Comparison of ENCODE assay signal across 12 mouse cellular contexts in the genomic region with DNA sequence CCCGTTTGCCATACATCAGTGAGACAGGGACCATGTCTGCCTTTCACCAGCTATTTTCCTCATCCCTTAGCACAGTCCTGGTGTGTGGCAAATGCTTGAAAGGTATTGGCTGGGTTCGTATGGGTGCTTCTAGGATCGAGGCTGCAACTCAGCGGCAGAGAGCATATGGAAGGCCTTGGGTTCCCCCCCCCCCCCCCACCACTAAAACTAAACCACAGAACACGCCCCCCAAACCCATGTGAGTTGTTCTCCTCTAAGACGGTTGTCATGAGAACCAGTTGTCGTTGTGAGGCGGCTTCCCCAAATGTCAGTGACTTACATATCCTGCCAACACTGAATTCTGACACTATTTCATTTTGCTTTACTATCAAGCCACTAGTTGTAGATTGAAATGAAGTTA. TPM values are rescaled to one million over a fixed set of nuclear protein-coding genes. Genes with fewer than 3 reads are reported as not detected.
A peak's percentile ranks its signal among the peaks of the same experiment; 100 is the strongest.
DNase-seq lines count a peak whose midpoint lies in the region; ATAC-seq lines count a peak whose summit lies in the region.
"Had no signal": no experiment of that assay in that cellular context is flagged by ENCODE, and none has a peak within 500 bp of the region (broad histone marks: within the 10 kb centered on the region; RNA-seq: fewer than 3 reads in every experiment).

No protein-coding gene starts in this region.

- H3K36me3 ChIP-seq in midbrain, embryonic 15.5 days (replicated peaks) = no peaks in the 10 kb centered on the region
- no peaks in the 10 kb centered on the region for H3K36me3 ChIP-seq in midbrain, embryonic 16.5 days (ENCODE audit: control insufficient read depth, insufficient read depth, low read length)
- H3K36me3 ChIP-seq: embryonic facial prominence, embryonic 12.5 days; midbrain, embryonic 12.5 days had no signal

- WGBS in midbrain, embryonic 15.5 days = 54% methylated on average over 8 of the region's 8 CpGs
- WGBS in midbrain, embryonic 16.5 days = 57% methylated on average over 8 of the region's 8 CpGs

- no peak overlapping the region for H3K4me2 ChIP-seq in midbrain, embryonic 15.5 days
- H3K4me2 ChIP-seq in midbrain, embryonic 16.5 days (ENCODE audit: low read length) = no peak overlapping the region
- H3K4me2 ChIP-seq: embryonic facial prominence, embryonic 12.5 days; midbrain, embryonic 12.5 days had no signal

- H3K4me3 ChIP-seq in midbrain, embryonic 15.5 days = no peak overlapping the region
- no peak overlapping the region for H3K4me3 ChIP-seq in midbrain, embryonic 16.5 days (ENCODE audit: low read depth, low read length)
- H3K4me3 ChIP-seq: embryonic facial prominence, embryonic 12.5 days; midbrain, embryonic 12.5 days had no signal

- DNase-seq in brain, adult 2 months (ENCODE audit: low read depth, low spot score) = peak; percentile 82
- DNase-seq in induced T-regulatory cell, adult 2 months (ENCODE audit: low read depth) = peak; percentile 75
- DNase-seq in thymus, postnatal 25 days = peak; percentile 71
- no peak for DNase-seq in kidney, postnatal 25 days
- DNase-seq: adrenal gland, postnatal 10 days; heart, postnatal 14 days had no signal

- H3K27me3 ChIP-seq in midbrain, embryonic 15.5 days (replicated peaks) = no peaks in the 10 kb centered on the region
- H3K27me3 ChIP-seq in midbrain, embryonic 16.5 days (ENCODE audit: control insufficient read depth, insufficient read depth, low read depth, low read length) = no peaks in the 10 kb centered on the region
- H3K27me3 ChIP-seq: embryonic facial prominence, embryonic 12.5 days; midbrain, embryonic 12.5 days had no signal

- peak overlapping the region; percentile 15; the same call in 1 of the 2 replicates for H3K27ac ChIP-seq in midbrain, embryonic 15.5 days
- no peak overlapping the region for H3K27ac ChIP-seq in midbrain, embryonic 16.5 days (ENCODE audit: low read length)
- H3K27ac ChIP-seq: embryonic facial prominence, embryonic 12.5 days; kidney, postnatal 0 days; midbrain, embryonic 12.5 days had no signal

- H3K9ac ChIP-seq in midbrain, embryonic 15.5 days = no peak overlapping the region
- no peak overlapping the region for H3K9ac ChIP-seq in midbrain, embryonic 16.5 days (ENCODE audit: low read depth, low read length)
- H3K9ac ChIP-seq: embryonic facial prominence, embryonic 12.5 days; midbrain, embryonic 12.5 days had no signal

- no peaks in the 10 kb centered on the region for H3K9me3 ChIP-seq in midbrain, embryonic 15.5 days
- no peaks in the 10 kb centered on the region for H3K9me3 ChIP-seq in midbrain, embryonic 16.5 days (replicated peaks; ENCODE audit: control insufficient read depth, low read length, poor library complexity, severe bottlenecking)
- H3K9me3 ChIP-seq: embryonic facial prominence, embryonic 12.5 days; midbrain, embryonic 12.5 days had no signal

- ATAC-seq in midbrain, embryonic 15.5 days (replicated peaks) = no peak
- ATAC-seq in midbrain, embryonic 16.5 days = no peak
- no peak for ATAC-seq in erythroid progenitor cell, adult 5-6 weeks (replicated peaks; ENCODE audit: low FRiP score, poor library complexity, severe bottlenecking)

- peaks cover 13% of the 10 kb centered on the region for H3K4me1 ChIP-seq in midbrain, embryonic 15.5 days
- H3K4me1 ChIP-seq in midbrain, embryonic 16.5 days (ENCODE audit: control insufficient read depth, insufficient read depth, low read length) = peaks cover 8% of the 10 kb centered on the region; the same call in 1 of the 2 replicates

RNA-seq across cellular contexts. Expression of gene Ppp1r16b, which starts 24.9 kb away (rescaled TPM):
- polyA plus RNA-seq in midbrain, embryonic 15.5 days (2015; fragmentation: Nextera tagmentation; extraction: Ambion mirVana) = 21.0 and 23.4 TPM in 2 replicates
- 22.0 and 27.7 TPM in 2 replicates for polyA plus RNA-seq in midbrain, embryonic 16.5 days (2015; fragmentation: Nextera tagmentation; extraction: Ambion mirVana)
- 1.4 and 2.5 TPM in 2 replicates for total RNA-seq in erythroid progenitor cell, adult 5-6 weeks (2015; ENCODE audit: low replicate concordance)
- total RNA-seq in erythroid progenitor cell, adult 5-6 weeks (2017; ENCODE audit: low replicate concordance) = 1.7 and 2.3 TPM in 2 replicates

Comparison
In these comparisons a context has a peak if more than half of its experiments do, and no peak if none do; other contexts are left out.
1. DNase-seq: peak in brain, adult 2 months (single experiment), induced T-regulatory cell, adult 2 months (single experiment) and thymus, postnatal 25 days (single experiment); none in kidney, postnatal 25 days (0 of 2).